Mouse (Mus musculus): Measurements from ENCODE around the gene Stat5b. TPM values are rescaled to one million over a fixed set of nuclear protein-coding genes. Genes with fewer than 3 reads are reported as not detected.

The Stat5b gene
- total and polyA plus RNA-seq, 3 experiments = 29.3 to 37.0 (median 32.3) TPM

- TF ChIP-seq MAFK (IDR thresholded peaks at IDR 0.05; ENCODE audit: borderline replicate concordance, low read depth, low read length) = no peak; the same call in 1 of the 2 replicates
- TF ChIP-seq CHD1 (IDR thresholded peaks at IDR 0.05; ENCODE audit: low read depth, low read length) = no peak; the same call in 1 of the 2 replicates
- TF ChIP-seq RAD21 (IDR thresholded peaks at IDR 0.05; ENCODE audit: low read depth, low read length) = no peak
- peak; percentile 87 for TF ChIP-seq SIN3A (IDR thresholded peaks at IDR 0.05; ENCODE audit: low read length)
Observed at GRCm38 (mm10) chr11:100823543-100824313, 26.8 kb downstream of the Stat5b start (continued).

- Histone ChIP-seq H3K9ac (ENCODE audit: control insufficient read depth, low read depth, low read length, poor library complexity, severe bottlenecking) (no peak overlapping the region), H3K27me3 (ENCODE audit: control insufficient read depth in 1 of 2, insufficient read depth in 2 of 2, low read length in 2 of 2) (no peaks in the 10 kb centered on the region), H3K4me1 (ENCODE audit: control insufficient read depth in 1 of 2, insufficient read depth in 2 of 2, low read length in 2 of 2) (peaks cover 43 to 67% of the 10 kb centered on the region in 2 experiments), H3K9me3 (replicated peaks; ENCODE audit: insufficient read depth, low read length) (no peaks in the 10 kb centered on the region), H3K79me2 (ENCODE audit: control insufficient read depth, insufficient read depth, low read length, poor library complexity) (peaks cover 22% of the 10 kb centered on the region; the same call in 1 of the 2 replicates), H3K36me3 (ENCODE audit: control insufficient read depth in 1 of 2, insufficient read depth in 2 of 2, low read length in 2 of 2) (peaks cover 0 to 60% of the 10 kb centered on the region in 2 experiments; a peak in 2 of 4 replicates), H3K4me3 (ENCODE audit: control insufficient read depth in 1 of 2, insufficient read depth in 1 of 2, low read depth in 2 of 2, low read length in 2 of 2) (no peak overlapping the region), H3K27ac (ENCODE audit: control insufficient read depth, low read depth, low read length) (no peak overlapping the region)
- no peak for DNase-seq (ENCODE audit: low read depth, low spot score)
- TF ChIP-seq SIN3A (IDR thresholded peaks at IDR 0.05; ENCODE audit: low read length) (no peak), MYB (IDR thresholded peaks at IDR 0.05; ENCODE audit: low read depth, low read length) (no peak), EP300 (IDR thresholded peaks at IDR 0.05; ENCODE audit: low read depth in 1 of 2, low read length in 2 of 2) (no peak), BHLHE40 (IDR thresholded peaks at IDR 0.05; ENCODE audit: borderline replicate concordance, low read depth, low read length) (no peak), GATA1 (IDR thresholded peaks at IDR 0.05; ENCODE audit: low read depth, low read length) (no peak), TBP (IDR thresholded peaks at IDR 0.05; ENCODE audit: low read depth, low read length) (no peak), RAD21 (IDR thresholded peaks at IDR 0.05; ENCODE audit: low read depth, low read length) (no peak), POLR2AphosphoS2 (IDR thresholded peaks at IDR 0.05; ENCODE audit: low read length) (no peak), E2F4 (IDR thresholded peaks at IDR 0.05; ENCODE audit: borderline replicate concordance, low read depth, low read length) (no peak), ZMIZ1 (IDR thresholded peaks at IDR 0.05; ENCODE audit: low read depth, low read length) (no peak), MAX (IDR thresholded peaks at IDR 0.05; ENCODE audit: low read length) (no peak), SMC3 (IDR thresholded peaks at IDR 0.05; ENCODE audit: low read depth, low read length) (no peak), NRF1 (IDR thresholded peaks at IDR 0.05; ENCODE audit: insufficient read depth, low read depth, low read length, poor library complexity, severe bottlenecking) (no peak), GABPA (IDR thresholded peaks at IDR 0.05; ENCODE audit: low read depth, low read length) (no peak), RCOR1 (IDR thresholded peaks at IDR 0.05; ENCODE audit: low read depth, low read length) (no peak), CHD2 (IDR thresholded peaks at IDR 0.05; ENCODE audit: low read length) (no peak)
Observed at GRCm38 (mm10) chr11:100822365-100822764, 28.2 kb downstream of the Stat5b start.

Data from MEL (cell line).